In the genomic region with DNA sequence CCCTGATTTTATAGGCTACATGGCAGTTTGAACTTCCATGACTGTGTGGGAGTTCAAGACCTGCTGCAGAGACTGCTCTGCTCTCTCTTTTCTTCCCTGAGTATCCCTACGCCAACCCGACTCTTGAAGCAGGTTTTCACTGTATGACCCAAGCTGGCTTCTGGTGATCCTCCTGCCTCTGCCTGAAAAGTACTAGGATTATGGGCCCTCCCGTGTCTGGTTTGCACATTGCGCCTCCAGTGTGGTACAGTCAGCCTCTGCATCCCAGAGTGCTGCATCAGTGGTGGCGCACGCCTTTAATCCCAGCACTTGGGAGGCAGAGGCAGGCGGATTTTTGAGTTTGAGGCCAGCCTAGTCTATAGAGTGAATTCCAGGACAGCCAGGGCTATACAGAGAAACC, we compare ENCODE assay signal across 9 mouse cellular contexts. TPM values are rescaled to one million over a fixed set of nuclear protein-coding genes. Genes with fewer than 3 reads are reported as not detected.
DNase-seq lines count a peak whose midpoint lies in the region; ATAC-seq and TF ChIP-seq lines count a peak whose summit lies in the region.
"Had no signal": no experiment of that assay in that cellular context is flagged by ENCODE, and none has a peak within 500 bp of the region (broad histone marks: within the 10 kb centered on the region; RNA-seq: fewer than 3 reads in every experiment).

No protein-coding gene starts in this region.

- peak overlapping the region; percentile 82 for H3K27ac ChIP-seq in heart, adult 2 months
- no peak overlapping the region for H3K27ac ChIP-seq in forebrain, embryonic 15.5 days (replicated peaks)
- no peak overlapping the region for H3K27ac ChIP-seq in liver, embryonic 14.5 days

- no peaks in the 10 kb centered on the region for H3K79me2 ChIP-seq in heart, adult 2 months (replicated peaks; ENCODE audit: control insufficient read depth, insufficient read depth, low read length)

- no peak overlapping the region for H3K4me3 ChIP-seq in heart, adult 2 months
- peak overlapping the region; percentile 61 for H3K4me3 ChIP-seq in forebrain, embryonic 15.5 days
- H3K4me3 ChIP-seq in liver, embryonic 14.5 days (ENCODE audit: insufficient read depth in 1 of 2, low read depth in 2 of 2, low read length in 2 of 2), result peak overlapping the region in 1 of 2 experiments; percentile 76; a peak in 1 of 4 replicates

- H3K27me3 ChIP-seq in heart, adult 2 months (ENCODE audit: control insufficient read depth, insufficient read depth, low read length), result no peaks in the 10 kb centered on the region
- H3K27me3 ChIP-seq in forebrain, embryonic 15.5 days, result no peaks in the 10 kb centered on the region
- H3K27me3 ChIP-seq in liver, embryonic 14.5 days (ENCODE audit: control insufficient read depth, insufficient read depth, low read length), result no peaks in the 10 kb centered on the region

- peaks cover 6% of the 10 kb centered on the region for H3K4me1 ChIP-seq in heart, adult 2 months (ENCODE audit: control insufficient read depth, insufficient read depth, low read length)
- peaks cover 23% of the 10 kb centered on the region for H3K4me1 ChIP-seq in forebrain, embryonic 15.5 days
- H3K4me1 ChIP-seq in liver, embryonic 14.5 days (replicated peaks; ENCODE audit: control insufficient read depth in 2 of 2, insufficient read depth in 2 of 2, low read length in 1 of 2), result peaks cover 7 to 13% of the 10 kb centered on the region in 2 experiments

- no peak overlapping the region for H3K9ac ChIP-seq in heart, adult 2 months (ENCODE audit: low read depth, low read length)
- no peak overlapping the region for H3K9ac ChIP-seq in forebrain, embryonic 15.5 days (replicated peaks)
- H3K9ac ChIP-seq in liver, embryonic 14.5 days (replicated peaks), result no peak overlapping the region

- TF ChIP-seq POLR2A in heart, adult 2 months (IDR thresholded peaks at IDR 0.05; ENCODE audit: insufficient read depth, low read depth, low read length), result no peak

- ATAC-seq in forebrain, embryonic 15.5 days (replicated peaks), result no peak
- no peak for ATAC-seq in liver, embryonic 14.5 days (ENCODE audit: insufficient read depth)
- no peak for ATAC-seq in cerebellum, adult (ENCODE audit: insufficient number of reproducible peaks, low FRiP score, low TSS enrichment)

- TF ChIP-seq CTCF in heart, adult 2 months (IDR thresholded peaks at IDR 0.05), result no peak
- no peak for TF ChIP-seq CTCF in liver, embryonic 14.5 days (IDR thresholded peaks at IDR 0.05; ENCODE audit: low read depth)

- no peaks in the 10 kb centered on the region for H3K9me3 ChIP-seq in forebrain, embryonic 15.5 days
- no peaks in the 10 kb centered on the region for H3K9me3 ChIP-seq in liver, embryonic 14.5 days (ENCODE audit: control insufficient read depth, low read length)

- TF ChIP-seq EP300 in heart, adult 2 months (IDR thresholded peaks at IDR 0.05; ENCODE audit: insufficient read depth, low read depth, low read length), result no peak
- no peak for TF ChIP-seq EP300 in liver, embryonic 14.5 days (IDR thresholded peaks at IDR 0.05; ENCODE audit: low read depth)

- DNase-seq in heart, adult 2 months, result no peak
- no peak for DNase-seq in heart, adult 11 months
- peak; percentile 28 for DNase-seq in A20 (ENCODE audit: low read depth, low spot score)
- no peak for DNase-seq in liver, embryonic 14.5 days (ENCODE audit: low read depth in 3 of 3, low spot score in 3 of 3)
- DNase-seq in adrenal gland, postnatal 25 days, result no peak
- no peak for DNase-seq in cerebellum, adult 8-10 months
- DNase-seq: retina, postnatal 1 day had no signal

- peak overlapping the region; percentile 60 for H3K4me2 ChIP-seq in forebrain, embryonic 15.5 days (replicated peaks)
- peak overlapping the region; percentile 78 for H3K4me2 ChIP-seq in liver, embryonic 14.5 days (ENCODE audit: low read depth)

- no peaks in the 10 kb centered on the region for H3K36me3 ChIP-seq in heart, adult 2 months (ENCODE audit: control insufficient read depth, insufficient read depth, low read length)
- H3K36me3 ChIP-seq in forebrain, embryonic 15.5 days, result no peaks in the 10 kb centered on the region
- H3K36me3 ChIP-seq in liver, embryonic 14.5 days (replicated peaks; ENCODE audit: control insufficient read depth, insufficient read depth, low read depth), result no peaks in the 10 kb centered on the region

- intact Hi-C loops in heart, adult 2 months (cut with DNase I), result loop anchor here (2.0 kb wide), 2 partner anchors 51 to 63 kb away; partner anchors contain the start of gene Mark4

- 92% methylated on average over 7 of the region's 7 CpGs for WGBS in heart, adult 2 months
- 95% methylated on average over 7 of the region's 7 CpGs for WGBS in forebrain, embryonic 15.5 days
- 73% methylated on average over 7 of the region's 7 CpGs for WGBS in liver, embryonic 14.5 days (ENCODE audit: insufficient replicate concordance)

RNA-seq across cellular contexts. Expression of gene Trappc6a, which starts 1.6 kb away (rescaled TPM):
- total RNA-seq in heart, adult 2 months (2021), result 10 to 100 TPM; 32.2 to 33.5 TPM
- polyA plus RNA-seq in heart, adult 2 months (2012; rRNA removed), result 32.9 and 45.0 TPM in 2 replicates
- polyA plus RNA-seq in forebrain, embryonic 15.5 days (2015; fragmentation: Nextera tagmentation; extraction: Ambion mirVana), result 35.3 and 43.0 TPM in 2 replicates
- polyA plus RNA-seq in liver, embryonic 14.5 days (2012; rRNA removed), result 24.1 and 28.1 TPM in 2 replicates
- polyA plus RNA-seq in liver, embryonic 14.5 days (2014; fragmentation: Nextera tagmentation; extraction: Ambion mirVana), result 40.0 and 40.2 TPM in 2 replicates
- total RNA-seq in adrenal gland, postnatal 25 days (2021), result 76.5 and 92.1 TPM in 2 replicates

RNA-seq across cellular contexts. Expression of gene Bloc1s3, which starts 1.6 kb away (rescaled TPM):
- total RNA-seq in heart, adult 2 months (2021), result 1 to 10 TPM; 2.2 to 2.5 TPM
- polyA plus RNA-seq in heart, adult 2 months (2012; rRNA removed), result 3.9 and 5.4 TPM in 2 replicates
- polyA plus RNA-seq in forebrain, embryonic 15.5 days (2015; fragmentation: Nextera tagmentation; extraction: Ambion mirVana), result 4.9 and 5.4 TPM in 2 replicates
- polyA plus RNA-seq in liver, embryonic 14.5 days (2012; rRNA removed), result 2.0 and 2.7 TPM in 2 replicates
- 0.39 and 0.56 TPM in 2 replicates for polyA plus RNA-seq in liver, embryonic 14.5 days (2014; fragmentation: Nextera tagmentation; extraction: Ambion mirVana)
- 13.0 and 15.9 TPM in 2 replicates for total RNA-seq in adrenal gland, postnatal 25 days (2021)

RNA-seq across cellular contexts. Expression of gene Nkpd1, which starts 7.9 kb away (rescaled TPM):
- not detected for total RNA-seq in heart, adult 2 months (2021)
- 0.06 TPM in 1 of 2 replicates, not detected in the other for polyA plus RNA-seq in heart, adult 2 months (2012; rRNA removed)
- polyA plus RNA-seq in forebrain, embryonic 15.5 days (2015; fragmentation: Nextera tagmentation; extraction: Ambion mirVana), result 0.66 and 0.75 TPM in 2 replicates
- polyA plus RNA-seq in liver, embryonic 14.5 days (2012; rRNA removed), result 0.01 and 0.04 TPM in 2 replicates
- not detected in 2 replicates for polyA plus RNA-seq in liver, embryonic 14.5 days (2014; fragmentation: Nextera tagmentation; extraction: Ambion mirVana)
- not detected in 2 replicates for total RNA-seq in adrenal gland, postnatal 25 days (2021)

RNA-seq across cellular contexts. Expression of gene Exoc3l2, which starts 46.7 kb away (rescaled TPM):
- total RNA-seq in heart, adult 2 months (2021), result 1 to 10 TPM in 1 of 2 experiments, under 1 TPM in 1; 0.80 to 1.2 TPM
- 1.5 and 1.7 TPM in 2 replicates for polyA plus RNA-seq in heart, adult 2 months (2012; rRNA removed)
- polyA plus RNA-seq in forebrain, embryonic 15.5 days (2015; fragmentation: Nextera tagmentation; extraction: Ambion mirVana), result 0.17 and 0.29 TPM in 2 replicates
- 1.7 and 1.9 TPM in 2 replicates for polyA plus RNA-seq in liver, embryonic 14.5 days (2012; rRNA removed)
- 0.48 and 0.78 TPM in 2 replicates for polyA plus RNA-seq in liver, embryonic 14.5 days (2014; fragmentation: Nextera tagmentation; extraction: Ambion mirVana)
- total RNA-seq in adrenal gland, postnatal 25 days (2021), result 31.9 and 38.0 TPM in 2 replicates

RNA-seq across cellular contexts. Expression of gene Mark4, which starts 51.2 kb away (rescaled TPM):
- total RNA-seq in heart, adult 2 months (2021), result 10 to 100 TPM; 22.4 to 27.2 TPM
- 11.1 and 11.8 TPM in 2 replicates for polyA plus RNA-seq in heart, adult 2 months (2012; rRNA removed)
- 18.3 and 18.8 TPM in 2 replicates for polyA plus RNA-seq in forebrain, embryonic 15.5 days (2015; fragmentation: Nextera tagmentation; extraction: Ambion mirVana)
- 2.4 and 2.5 TPM in 2 replicates for polyA plus RNA-seq in liver, embryonic 14.5 days (2012; rRNA removed)
- polyA plus RNA-seq in liver, embryonic 14.5 days (2014; fragmentation: Nextera tagmentation; extraction: Ambion mirVana), result 0.80 and 2.5 TPM in 2 replicates
- 56.0 and 69.2 TPM in 2 replicates for total RNA-seq in adrenal gland, postnatal 25 days (2021)
